Mouse (Mus musculus) cerebellum, adult 2 months (tissue): ENCODE results near the gene Notum. TPM values are rescaled to one million over a fixed set of nuclear protein-coding genes. Genes with fewer than 3 reads are reported as not detected.

Experiments used
- DNase-seq, 2 experiments: peaks; one replicate each; pipeline ENCODE4 v3.0.0; 2021
- H3K27ac ChIP-seq: fragments of 200-500 bp; 2 replicates; pipeline ENCODE4 v1.5.1; 2012; ENCODE audit warnings: low read length, control low read depth, inconsistent platforms; ENCODE audit not compliant: insufficient read depth
- H3K27me3 ChIP-seq: fragments of 200-500 bp; 2 replicates; pipeline ENCODE4 v1.6.1; 2012; ENCODE audit warnings: inconsistent platforms, mild to moderate bottlenecking, low read length, moderate library complexity; ENCODE audit not compliant: control insufficient read depth, insufficient read depth
- H3K4me1 ChIP-seq: fragments of 200-500 bp; 2 replicates; pipeline ENCODE4 v1.6.1; 2011; ENCODE audit warnings: low read length; ENCODE audit not compliant: control insufficient read depth, insufficient read depth
- H3K4me3 ChIP-seq: fragments of 200-500 bp; replicated peaks from 2 replicates; pipeline ENCODE3; 2011; ENCODE audit warnings: mild to moderate bottlenecking, low read depth, low read length, control low read depth; ENCODE audit not compliant: insufficient read depth
- CTCF ChIP-seq: fragments of 200-500 bp; IDR thresholded peaks from 2 replicates; pipeline ENCODE4 v1.5.1; 2011; ENCODE audit warnings: low read depth, mild to moderate bottlenecking, control low read depth, low read length, moderate library complexity, borderline replicate concordance; ENCODE audit not compliant: insufficient read depth
- POLR2A ChIP-seq: fragments of 200-500 bp; IDR thresholded peaks from 2 replicates; pipeline ENCODE4 v1.6.1; 2011; ENCODE audit warnings: low read length, control low read depth, borderline replicate concordance; ENCODE audit not compliant: insufficient read depth
- WGBS: fragments of 180-500 bp; shearing (Covaris S2); methylation state at CpG from one replicate; pipeline ENCODE4 v1.1.7; 2018; 5-methylcytosine and 5-hydroxymethylcytosine counted together
- polyA plus RNA-seq: library from polyadenylated mRNA; depleted of rRNA; stranded (reverse); fragments of >200 nt; gene quantifications from 2 replicates; pipeline ENCODE4 v1.2.3, GENCODE M21; 2012

Gene Notum
- polyA plus RNA-seq, 1 experiment: 5.9 TPM

- DNase-seq: no peak
- TF ChIP-seq CTCF (no peak), POLR2A (no peak)
- peaks cover 7% of the 10 kb centered on the region for H3K4me1 ChIP-seq
- no peak overlapping the region for H3K4me3 ChIP-seq
- no peaks in the 10 kb centered on the region for H3K27me3 ChIP-seq
- WGBS: 46% methylated on average over 15 of the region's 15 CpGs
- no peak overlapping the region for H3K27ac ChIP-seq
Measured at GRCm38 (mm10) chr11:120703696-120704454, 42.9 kb upstream of the Notum start.

DNA sequence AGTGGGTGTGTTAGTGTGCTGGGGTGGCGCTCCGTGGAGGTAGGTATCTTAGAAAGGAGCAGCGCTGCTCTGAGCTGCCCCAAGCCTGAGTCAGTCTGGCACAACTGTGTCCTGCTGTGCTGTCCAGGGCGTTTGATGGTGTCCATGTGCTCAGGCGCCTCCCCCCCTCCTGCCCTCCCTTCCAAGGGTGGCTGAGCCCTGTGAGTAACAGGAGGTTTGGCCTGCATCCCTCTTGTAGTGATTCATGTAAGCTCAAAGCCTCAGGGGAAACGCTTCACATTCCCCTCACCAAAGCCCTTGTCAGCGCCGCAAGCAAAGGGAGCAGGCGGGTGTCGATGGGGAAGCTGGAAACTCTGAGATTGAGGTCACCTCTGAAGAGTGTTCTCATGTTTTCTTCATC, 36.8 kb upstream of the Notum start:
- WGBS: 61% methylated on average over 10 of the region's 10 CpGs
- H3K27me3 ChIP-seq: no peaks in the 10 kb centered on the region
- no peak overlapping the region for H3K4me3 ChIP-seq
- H3K27ac ChIP-seq: no peak overlapping the region
- no peaks in the 10 kb centered on the region for H3K4me1 ChIP-seq
- no peak for TF ChIP-seq POLR2A
- no peak for TF ChIP-seq CTCF
- no peak for DNase-seq

GRCm38 (mm10) chr11:120696568-120696967, 35.6 kb upstream of the Notum start:
- TF ChIP-seq CTCF: no peak
- TF ChIP-seq POLR2A: no peak
- Histone ChIP-seq H3K27me3 (no peaks in the 10 kb centered on the region), H3K4me3 (no peak overlapping the region), H3K27ac (no peak overlapping the region), H3K4me1 (peaks cover 4% of the 10 kb centered on the region)
- 93% methylated on average over 6 of the region's 6 CpGs for WGBS
- no peak for DNase-seq

DNA sequence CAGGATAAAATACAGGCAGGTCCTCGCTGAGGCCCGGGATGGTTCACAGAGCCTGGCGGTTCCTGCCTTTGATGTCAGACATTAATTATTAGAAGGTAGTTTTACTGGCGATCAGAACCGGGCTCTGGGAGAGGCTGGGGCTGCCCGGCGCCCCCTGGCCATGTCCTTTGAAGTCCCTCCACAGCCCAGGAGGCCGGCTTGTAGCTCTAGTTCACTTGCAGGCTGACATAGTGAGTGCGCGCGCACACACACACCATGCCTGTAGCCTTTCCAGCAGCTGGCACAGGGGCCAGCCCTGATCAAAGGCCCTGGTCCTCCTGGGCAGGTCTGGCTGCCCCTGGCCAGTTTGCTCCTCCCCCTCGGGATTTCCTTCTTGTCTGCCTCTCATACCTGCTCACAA, 34.7 kb upstream of the Notum start:
- DNase-seq: no peak
- Histone ChIP-seq H3K4me3 (no peak overlapping the region), H3K4me1 (peaks cover 4% of the 10 kb centered on the region), H3K27ac (no peak overlapping the region), H3K27me3 (no peaks in the 10 kb centered on the region)
- TF ChIP-seq CTCF: no peak
- WGBS: 68% methylated on average over 12 of the region's 12 CpGs

- no peaks in the 10 kb centered on the region for H3K27me3 ChIP-seq
- H3K27ac ChIP-seq: no peak overlapping the region
- TF ChIP-seq CTCF (no peak), POLR2A (no peak)
- no peak overlapping the region for H3K4me3 ChIP-seq
- H3K4me1 ChIP-seq: peaks cover 4% of the 10 kb centered on the region
- no peak for DNase-seq
- 21% methylated on average over 4 of the region's 4 CpGs for WGBS
Measured at GRCm38 (mm10) chr11:120695184-120695583, 34.2 kb upstream of the Notum start.

DNA sequence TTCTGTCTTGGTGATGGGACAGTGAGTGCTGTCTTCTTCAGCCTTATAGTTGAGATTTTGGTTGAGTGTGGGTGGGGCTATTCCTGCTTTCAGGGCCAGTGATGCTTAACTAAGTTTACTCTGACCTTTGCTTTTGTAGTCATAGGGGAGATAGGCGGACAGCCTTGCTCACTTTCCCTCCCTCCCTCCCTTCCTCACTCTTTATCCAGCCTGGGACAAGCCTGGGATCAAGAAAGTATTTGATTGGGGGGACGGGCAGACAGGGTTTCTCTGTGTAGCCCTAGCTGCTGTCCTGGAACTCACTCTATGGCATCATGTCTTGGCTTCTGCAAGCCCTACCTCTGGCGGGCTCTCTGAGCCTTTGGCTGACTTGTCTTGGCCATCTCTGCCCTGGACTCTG, 32.5 kb upstream of the Notum start:
- no peak for DNase-seq
- WGBS: 77% methylated on average over 3 of the region's 3 CpGs
- Histone ChIP-seq H3K4me3 (no peak overlapping the region), H3K27ac (no peak overlapping the region), H3K4me1 (peaks cover 4% of the 10 kb centered on the region), H3K27me3 (no peaks in the 10 kb centered on the region)
- TF ChIP-seq CTCF (no peak), POLR2A (no peak)

- WGBS: 27% methylated on average over 4 of the region's 4 CpGs
Measured at GRCm38 (mm10) chr11:120692471-120693011, 31.6 kb upstream of the Notum start.

DNA sequence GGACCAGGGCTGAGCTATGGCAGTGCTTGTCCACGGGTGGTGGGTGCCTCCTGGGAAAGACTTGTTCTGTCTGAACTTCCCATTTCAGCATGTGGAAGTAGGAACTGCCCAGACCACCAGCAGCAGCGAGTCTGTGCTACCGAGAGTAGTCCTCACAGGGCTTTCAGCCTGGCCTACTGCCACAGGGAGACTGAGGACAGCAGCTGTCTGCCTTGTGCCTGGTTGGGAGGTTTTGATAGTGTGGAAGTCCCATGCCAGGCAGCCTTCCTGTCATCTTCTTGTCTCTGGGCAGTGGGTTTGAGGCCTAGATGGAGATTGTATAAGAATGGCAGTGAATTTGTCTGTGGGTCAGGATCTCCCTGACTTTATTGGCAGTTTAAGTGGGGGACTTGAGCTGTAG, 28.4 kb upstream of the Notum start:
- no peak for DNase-seq
- Histone ChIP-seq H3K4me3 (no peak overlapping the region), H3K4me1 (peaks cover 4% of the 10 kb centered on the region), H3K27me3 (no peaks in the 10 kb centered on the region), H3K27ac (no peak overlapping the region)
- 48% methylated on average over 3 of the region's 3 CpGs for WGBS
- no peak for TF ChIP-seq CTCF

More at GRCm38 (mm10) chr11:120692471-120693011, 31.6 kb upstream of the Notum start:
- no peak for DNase-seq
- peaks cover 4% of the 10 kb centered on the region for H3K4me1 ChIP-seq
- TF ChIP-seq CTCF (no peak), POLR2A (no peak)
- H3K4me3 ChIP-seq: no peak overlapping the region
- no peak overlapping the region for H3K27ac ChIP-seq
- H3K27me3 ChIP-seq: no peaks in the 10 kb centered on the region
